Mouse (Mus musculus) kidney, adult 2 months (tissue): ENCODE data around the gene Epc2. TPM values are rescaled to one million over a fixed set of nuclear protein-coding genes. Genes with fewer than 3 reads are reported as not detected.

Experiments
- DNase-seq: peaks from one replicate; pipeline ENCODE4 v3.0.0; 2021
- H3K27ac ChIP-seq: fragments of 200-500 bp; 2 replicates; pipeline ENCODE4 v1.5.1; 2012; ENCODE audit warnings: low read depth, low read length, control low read depth, inconsistent platforms; ENCODE audit not compliant: insufficient read depth
- H3K27me3 ChIP-seq: fragments of 200-500 bp; replicated peaks from 2 replicates; pipeline ENCODE4 v1.6.1; 2012; ENCODE audit warnings: mild to moderate bottlenecking, moderate library complexity, low read length, inconsistent platforms; ENCODE audit not compliant: control insufficient read depth, insufficient read depth
- H3K36me3 ChIP-seq: fragments of 200-500 bp; 2 replicates; pipeline ENCODE4 v1.6.1; 2012; ENCODE audit warnings: mild to moderate bottlenecking, moderate library complexity, low read length, inconsistent platforms; ENCODE audit not compliant: control insufficient read depth, insufficient read depth
- H3K4me1 ChIP-seq: fragments of 200-500 bp; 2 replicates; pipeline ENCODE4 v1.6.1; 2011; ENCODE audit warnings: low read length; ENCODE audit not compliant: control insufficient read depth, insufficient read depth
- H3K4me3 ChIP-seq: fragments of 200-500 bp; 2 replicates; pipeline ENCODE4 v1.5.1; 2011; ENCODE audit warnings: mild to moderate bottlenecking, low read depth, low read length, control low read depth; ENCODE audit not compliant: insufficient read depth
- CTCF ChIP-seq: fragments of 200-500 bp; conservative IDR thresholded peaks from 2 replicates; pipeline ENCODE4 v1.5.1; 2011; ENCODE audit warnings: low read depth, mild to moderate bottlenecking, control low read depth, low read length, moderate library complexity, mixed read lengths; ENCODE audit not compliant: insufficient read depth, insufficient read length
- POLR2A ChIP-seq: fragments of 200-500 bp; IDR thresholded peaks from one replicate; pipeline ENCODE4 v1.6.1; 2011; ENCODE audit warnings: low read depth, low read length, control low read depth
- WGBS: fragments of 180-500 bp; shearing (Covaris S2); methylation state at CpG from one replicate; pipeline ENCODE4 v1.1.7; 2018; 5-methylcytosine and 5-hydroxymethylcytosine counted together
- polyA plus RNA-seq: library from polyadenylated mRNA; depleted of rRNA; stranded (reverse); fragments of >200 nt; gene quantifications from 2 replicates; pipeline ENCODE4 v1.2.3, GENCODE M21; 2012

The Epc2 gene
- polyA plus RNA-seq, 1 experiment = 6.0 TPM

DNA sequence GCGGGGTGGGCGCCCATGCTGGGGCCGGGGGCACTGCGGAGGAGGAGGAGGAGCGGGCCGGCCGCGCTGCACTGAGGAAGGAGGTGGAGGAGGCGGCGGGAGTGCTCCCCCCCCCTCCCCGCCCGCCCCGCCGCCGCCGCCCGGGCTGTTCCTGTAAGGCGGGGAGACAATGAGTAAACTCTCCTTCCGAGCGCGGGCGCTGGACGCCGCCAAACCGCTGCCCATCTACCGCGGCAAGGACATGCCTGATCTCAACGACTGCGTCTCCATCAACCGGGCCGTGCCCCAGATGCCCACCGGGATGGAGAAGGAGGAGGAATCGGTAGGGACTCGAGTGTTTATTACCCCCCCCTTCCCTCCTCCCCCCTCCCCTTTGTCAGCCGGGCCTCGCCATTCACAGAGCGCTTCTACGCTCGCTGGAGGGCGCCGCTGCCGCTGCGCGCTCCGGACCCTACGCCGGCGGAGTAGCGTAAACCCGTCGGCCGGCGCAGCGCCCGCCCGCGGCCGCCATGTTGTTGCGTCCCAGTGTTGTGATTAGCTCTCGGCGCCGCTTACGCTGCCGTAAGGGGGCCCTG lies 438 bp downstream of the Epc2 start:
- Histone ChIP-seq H3K27me3 (no peaks in the 10 kb centered on the region), H3K27ac (peak overlapping the region; percentile 99), H3K36me3 (no peaks in the 10 kb centered on the region), H3K4me1 (peaks cover 2% of the 10 kb centered on the region; the same call in 1 of the 2 replicates), H3K4me3 (peak overlapping the region; percentile 93)
- TF ChIP-seq POLR2A (no peak), CTCF (no peak)
- under 1% methylated on average over 60 of the region's 64 CpGs for WGBS
- peak; percentile 95 for DNase-seq

DNA sequence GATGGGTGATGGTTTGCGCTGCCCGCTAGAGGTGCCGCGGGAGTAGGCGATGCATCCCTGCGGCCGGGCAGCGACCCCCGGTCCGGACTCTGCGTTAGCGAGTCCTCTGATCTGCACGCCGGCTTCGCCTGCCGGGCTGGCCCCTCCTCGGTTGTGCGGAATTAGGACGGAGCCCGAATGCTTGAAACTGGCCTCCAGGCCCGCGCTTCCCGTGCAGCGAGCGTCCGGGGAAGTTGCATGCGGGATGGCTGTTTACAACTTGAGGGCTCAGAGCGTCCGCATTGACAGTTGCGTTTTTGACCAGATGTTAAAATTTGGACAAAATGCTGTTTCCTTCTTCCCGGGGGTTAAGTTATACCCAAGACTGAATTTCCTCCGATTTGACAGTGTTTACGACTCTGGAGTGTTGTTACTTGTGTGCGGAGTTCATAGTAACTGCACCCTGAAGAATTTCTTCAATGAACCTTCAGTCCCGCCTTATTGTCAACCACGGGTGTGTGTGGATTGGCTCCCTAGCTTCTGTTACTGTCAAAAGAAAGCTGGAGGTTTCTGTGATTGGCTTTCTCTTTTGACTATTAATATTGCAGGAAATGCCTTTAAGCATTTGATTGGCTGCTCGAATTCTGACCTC lies 1.3 kb downstream of the Epc2 start:
- no peaks in the 10 kb centered on the region for H3K27me3 ChIP-seq
- under 1% methylated on average over 37 of the region's 37 CpGs for WGBS
- TF ChIP-seq CTCF = no peak
- TF ChIP-seq POLR2A = no peak
- H3K36me3 ChIP-seq = no peaks in the 10 kb centered on the region
- H3K4me1 ChIP-seq = peaks cover 2% of the 10 kb centered on the region; the same call in 1 of the 2 replicates
- H3K4me3 ChIP-seq = peak overlapping the region; percentile 93
- DNase-seq = peak; percentile 93
- H3K27ac ChIP-seq = peak overlapping the region; percentile 77

DNA sequence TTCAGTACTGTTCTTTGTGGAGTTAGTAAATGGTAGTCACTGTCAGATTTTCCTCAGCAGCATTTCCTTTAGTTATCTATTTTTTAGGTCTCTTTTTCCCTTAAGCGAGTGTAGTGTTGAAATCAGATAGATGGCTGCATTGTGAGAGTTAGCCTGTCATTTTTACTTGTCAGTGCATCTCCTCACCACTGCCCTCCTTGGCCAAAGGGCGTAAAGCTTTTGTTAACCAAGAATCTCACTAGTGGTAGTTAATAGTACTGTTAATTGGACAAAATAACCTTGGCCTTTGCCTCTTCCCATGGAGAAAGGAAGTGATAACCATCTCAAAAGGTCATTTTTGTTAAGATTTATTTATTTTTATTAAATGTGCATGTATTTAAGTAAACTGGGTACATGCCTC lies 6.5 kb downstream of the Epc2 start:
- WGBS = 54% methylated on average over 2 of the region's 2 CpGs
- TF ChIP-seq POLR2A = no peak
- TF ChIP-seq CTCF = no peak
- DNase-seq = peak; percentile 20

DNA sequence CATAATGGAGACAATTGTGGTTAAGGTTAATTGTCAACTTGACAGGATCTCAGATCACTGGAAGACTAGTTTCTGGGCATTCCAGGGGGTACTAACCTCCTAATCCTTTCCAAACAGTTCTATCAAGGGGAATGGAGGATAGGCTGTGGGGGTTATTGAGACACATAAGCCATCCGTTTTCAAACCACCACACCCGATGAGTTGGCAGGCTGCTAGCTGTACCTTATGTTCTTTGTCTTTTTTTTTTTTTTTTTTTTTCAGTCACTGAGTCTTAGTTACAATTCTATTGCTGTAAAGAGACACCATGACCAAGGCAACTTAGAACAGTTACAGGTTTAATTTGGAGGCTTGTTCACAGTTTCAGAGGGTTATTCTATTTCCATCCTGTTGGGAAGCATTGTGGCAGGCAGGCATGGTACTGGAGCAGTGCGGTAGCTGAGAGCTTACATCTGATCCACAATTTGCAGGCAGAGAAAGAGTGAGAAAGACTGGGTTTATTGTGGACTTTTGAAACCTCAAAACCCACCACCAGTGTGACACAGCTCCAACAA lies 14.5 kb downstream of the Epc2 start:
- H3K27ac ChIP-seq = no peak overlapping the region
- WGBS = 56% methylated on average over 3 of the region's 3 CpGs
- H3K4me1 ChIP-seq = no peaks in the 10 kb centered on the region
- no peaks in the 10 kb centered on the region for H3K36me3 ChIP-seq
- no peak for DNase-seq
- H3K4me3 ChIP-seq = no peak overlapping the region
- TF ChIP-seq POLR2A (no peak), CTCF (no peak)
- H3K27me3 ChIP-seq = no peaks in the 10 kb centered on the region

More for the DNA sequence above, 6.5 kb downstream of the Epc2 start:
- Histone ChIP-seq H3K4me3 (no peak overlapping the region), H3K4me1 (peaks cover 7% of the 10 kb centered on the region; the same call in 1 of the 2 replicates), H3K36me3 (no peaks in the 10 kb centered on the region), H3K27me3 (no peaks in the 10 kb centered on the region), H3K27ac (no peak overlapping the region)

DNA sequence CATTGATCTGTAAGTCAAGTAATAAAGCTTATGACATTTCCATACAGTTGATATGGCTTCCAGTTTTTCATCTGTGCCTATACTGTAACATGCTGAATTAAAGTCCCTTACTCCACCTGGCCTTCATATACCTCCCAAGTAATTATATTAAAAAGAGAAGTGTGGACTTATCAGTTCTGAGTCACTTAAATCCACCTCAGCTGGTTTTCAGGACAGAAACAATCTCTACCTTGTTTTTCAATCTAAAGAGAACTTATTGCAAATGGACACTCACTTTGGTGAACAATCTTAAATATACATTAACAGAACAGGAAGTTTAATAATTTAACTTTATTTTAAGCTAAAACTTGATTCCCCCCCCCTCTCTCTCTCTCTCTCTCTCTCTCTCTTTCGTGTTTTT lies 15.8 kb downstream of the Epc2 start:
- TF ChIP-seq POLR2A (no peak), CTCF (no peak)
- no peak overlapping the region for H3K4me3 ChIP-seq
- H3K36me3 ChIP-seq = no peaks in the 10 kb centered on the region
- H3K4me1 ChIP-seq = peaks cover 3% of the 10 kb centered on the region; the same call in 1 of the 2 replicates
- H3K27ac ChIP-seq = no peak overlapping the region
- no peak for DNase-seq
- no peaks in the 10 kb centered on the region for H3K27me3 ChIP-seq
- 86% methylated on average over 1 of the region's 1 CpGs for WGBS

DNA sequence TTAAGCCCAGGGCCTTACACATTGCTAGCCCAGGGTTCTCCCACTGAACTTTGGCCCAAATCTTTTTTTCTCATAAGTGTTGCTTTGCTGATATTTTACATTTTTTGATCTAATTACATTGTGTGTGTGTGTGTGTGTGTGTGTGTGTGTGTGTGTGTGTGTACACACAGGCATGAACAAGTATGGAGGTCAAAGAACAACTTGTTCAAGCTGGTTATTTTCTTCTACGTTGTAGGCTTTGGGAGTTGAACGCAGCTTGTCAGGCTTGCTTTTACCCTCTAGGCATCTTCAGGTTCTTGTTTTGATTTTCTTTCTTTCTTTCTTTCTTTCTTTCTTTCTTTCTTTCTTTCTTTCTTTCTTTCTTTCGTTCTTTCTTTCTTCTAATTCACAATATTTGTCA lies 19.9 kb downstream of the Epc2 start:
- H3K4me3 ChIP-seq = no peak overlapping the region
- no peak for DNase-seq
- no peak overlapping the region for H3K27ac ChIP-seq
- H3K4me1 ChIP-seq = peaks cover 3% of the 10 kb centered on the region; the same call in 1 of the 2 replicates
- WGBS = 51% methylated on average over 3 of the region's 3 CpGs
- H3K27me3 ChIP-seq = no peaks in the 10 kb centered on the region
- no peaks in the 10 kb centered on the region for H3K36me3 ChIP-seq
- TF ChIP-seq POLR2A (no peak), CTCF (no peak)

DNA sequence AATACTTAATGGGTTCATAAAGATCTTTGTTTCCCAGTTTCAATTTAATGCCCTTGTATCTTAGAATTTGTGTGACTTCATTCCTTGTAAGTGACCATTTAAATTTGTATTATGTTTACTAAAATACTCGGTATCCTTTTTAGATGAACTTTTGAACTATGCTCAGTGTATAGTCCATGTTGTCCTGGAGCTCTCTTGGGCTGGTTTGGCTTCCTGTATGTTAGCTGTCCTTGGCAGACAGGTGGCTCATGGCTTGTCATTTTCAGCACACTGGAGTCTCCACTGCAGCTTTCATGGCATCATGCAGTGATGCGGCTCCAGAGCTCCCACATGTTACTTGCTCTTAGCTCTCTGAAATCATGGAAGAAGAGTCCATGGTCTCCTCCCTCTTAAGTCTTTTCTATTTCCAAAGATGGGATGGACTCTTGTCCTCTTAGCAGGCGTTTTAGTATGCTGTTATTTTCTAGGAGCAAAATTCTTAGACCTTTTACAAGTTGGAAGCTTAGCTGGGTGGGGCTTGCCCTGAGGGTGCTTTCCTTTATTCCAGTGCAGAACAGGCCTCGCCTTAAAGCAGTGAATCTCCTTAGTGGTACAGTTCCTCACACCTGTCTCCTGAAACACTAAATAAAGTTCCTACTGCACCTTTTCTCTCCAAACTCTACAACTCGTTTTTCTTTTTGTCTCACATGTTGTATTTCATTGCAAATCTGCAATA lies 20.5 kb downstream of the Epc2 start:
- Histone ChIP-seq H3K27ac (no peak overlapping the region), H3K4me3 (no peak overlapping the region), H3K36me3 (no peaks in the 10 kb centered on the region), H3K4me1 (peaks cover 3% of the 10 kb centered on the region; the same call in 1 of the 2 replicates), H3K27me3 (no peaks in the 10 kb centered on the region)
- DNase-seq = no peak
- 52% methylated on average over 5 of the region's 5 CpGs for WGBS
- TF ChIP-seq CTCF (no peak), POLR2A (no peak)
